Mouse (Mus musculus) adipose tissue, adult 10 weeks (tissue): ENCODE results near the gene Cdkn2aipnl. TPM values are rescaled to one million over a fixed set of nuclear protein-coding genes. Genes with fewer than 3 reads are reported as not detected.

ENCODE experiments used
- polyA plus RNA-seq: library from polyadenylated mRNA; stranded (reverse); fragments of 350-450 nt; fragmentation: Illumina TruSeq; extraction: RNeasy Lipid Tissue Mini Kit (QIAGEN cat#74804); gene quantifications from one replicate; pipeline ENCODE4 v1.2.3, GENCODE M21; 2014; ENCODE audit warnings: low read depth, low replicate concordance

Gene Cdkn2aipnl
- polyA plus RNA-seq = 25.2 TPM

DNA sequence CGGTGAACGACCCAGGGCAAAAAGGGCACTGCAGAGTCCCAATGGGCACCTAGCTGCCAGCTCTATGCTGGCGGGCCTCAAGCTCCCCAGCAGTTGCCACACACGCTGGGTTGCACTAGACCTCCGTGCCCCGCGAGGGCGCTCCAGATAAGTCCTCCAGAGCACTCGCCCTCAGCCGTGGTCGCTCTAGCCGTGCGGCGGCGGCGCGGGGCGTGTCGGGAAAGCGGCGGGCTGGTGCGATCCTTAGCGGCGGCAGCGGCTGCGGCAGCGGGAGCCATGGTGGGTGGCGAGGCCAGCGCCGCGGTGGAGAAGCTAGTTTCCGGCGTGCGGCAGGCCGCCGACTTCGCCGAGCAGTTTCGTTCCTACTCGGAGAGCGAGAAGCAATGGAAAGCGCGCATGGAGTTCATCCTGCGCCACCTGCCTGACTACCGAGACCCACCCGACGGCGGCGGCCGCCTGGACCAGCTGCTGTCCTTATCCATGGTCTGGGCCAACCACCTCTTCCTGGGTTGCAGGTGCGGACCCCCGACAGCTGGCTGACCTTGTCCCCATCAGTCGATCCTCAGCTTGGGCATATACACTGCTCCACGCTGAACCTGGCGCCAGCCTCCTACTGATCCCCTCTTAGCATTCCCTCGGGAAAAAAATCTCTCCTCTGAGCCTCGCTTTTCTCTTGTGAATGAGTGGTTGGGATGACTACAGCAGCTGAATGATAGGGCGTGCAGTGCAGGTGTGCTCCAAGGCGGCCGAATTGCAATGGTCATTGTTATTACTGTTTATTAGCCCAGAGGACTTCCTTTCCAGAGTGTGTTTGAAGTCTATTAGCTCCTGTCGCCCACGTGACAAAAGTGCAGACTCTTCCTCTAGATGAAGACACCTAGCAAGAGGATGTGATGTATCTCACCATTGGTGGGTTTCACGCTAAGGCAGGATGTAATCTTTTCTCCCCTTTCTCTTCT is at the start of gene Cdkn2aipnl:
Gene Cdkn2aipnl, plus strand, starts transcription at position 219 of the 959 bp plus-strand sequence.

DNA sequence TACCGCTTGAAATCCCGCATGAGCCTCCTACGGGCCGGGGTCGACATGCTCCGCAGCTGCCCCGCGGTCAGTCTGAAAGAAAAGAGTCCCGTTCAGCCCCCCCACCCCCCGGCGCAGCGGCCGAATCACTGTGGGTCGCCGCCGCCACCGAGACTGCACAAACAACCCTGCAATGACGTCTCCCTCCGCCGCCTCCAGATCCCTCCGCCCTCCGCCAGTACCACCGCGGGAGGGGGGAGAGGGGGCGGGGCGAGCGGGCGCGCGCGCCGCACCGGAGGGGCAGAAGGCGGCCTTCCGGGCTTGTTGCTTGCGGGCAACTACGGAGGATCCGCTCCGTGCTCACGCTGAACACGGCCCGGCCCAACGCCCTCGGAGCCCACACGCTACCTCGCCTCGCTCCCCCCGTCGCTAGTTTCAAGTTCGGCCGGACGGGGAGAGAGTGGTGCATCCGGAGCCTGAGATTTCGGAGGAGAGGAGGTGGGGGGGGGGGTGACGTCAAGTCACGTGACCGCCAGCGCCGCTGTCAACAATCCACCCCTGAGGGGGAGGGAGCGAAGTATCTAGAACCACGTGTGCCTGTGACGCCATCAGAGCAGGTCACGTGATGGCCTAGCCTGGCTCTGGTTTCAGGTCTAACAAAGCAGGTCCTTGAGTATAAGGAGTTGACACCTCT is 33.0 kb downstream of the Cdkn2aipnl start, which contains the start of gene Ube2b:
Gene Ube2b, minus strand, starts transcription at position 473 of the 673 bp plus-strand sequence.

DNA sequence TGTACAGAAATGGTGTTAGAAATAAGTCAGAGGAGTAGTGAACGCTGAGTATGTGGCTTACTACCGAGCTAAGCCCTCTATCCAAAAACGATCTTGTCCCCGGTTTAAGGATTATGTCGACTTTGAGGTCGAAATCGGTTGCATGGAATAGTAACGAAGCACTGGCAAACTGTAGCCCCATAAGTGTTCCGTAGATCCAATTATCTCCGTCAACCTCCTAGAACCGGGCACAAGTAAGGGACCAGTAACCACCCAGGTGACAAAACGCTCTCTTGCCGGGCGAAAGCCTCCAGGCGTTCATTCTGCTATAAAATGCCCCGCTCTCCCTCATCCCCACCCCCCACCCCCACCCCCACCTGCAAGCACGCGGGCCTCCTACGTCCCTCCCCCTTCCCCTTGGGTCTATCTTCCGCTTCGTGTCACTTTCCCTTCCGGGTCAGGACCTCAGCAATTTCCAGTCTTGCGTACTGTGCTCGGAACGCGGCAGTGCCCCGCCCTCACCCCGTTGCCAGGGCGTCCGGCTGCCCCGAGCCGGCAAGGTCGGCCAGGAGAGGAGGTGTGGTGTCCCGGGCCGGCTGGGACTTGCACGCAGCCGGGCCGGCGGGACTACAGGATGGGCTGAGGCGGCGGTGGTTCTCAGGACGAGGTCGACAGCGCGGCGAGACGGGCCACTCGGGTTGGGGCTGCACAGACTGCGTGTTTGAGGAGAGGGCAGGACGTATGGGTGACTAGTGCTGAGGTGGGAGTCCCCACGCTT is 36.5 kb downstream of the Cdkn2aipnl start, which contains the start of gene Cdkl3:
Gene Cdkl3, plus strand, starts transcription at position 450 of the 757 bp plus-strand sequence.

Other genes starting within 250 kb of the Cdkn2aipnl start
- gene Sec24a, start 204.0 kb upstream of the Cdkn2aipnl start, polyA plus RNA-seq = 10.8 TPM
- 78.5 TPM for gene Sar1b, start 204.0 kb upstream of the Cdkn2aipnl start, polyA plus RNA-seq
- gene Jade2, start 110.0 kb upstream of the Cdkn2aipnl start, polyA plus RNA-seq = 14.2 TPM
- 120 TPM for gene Ube2b, start 33.1 kb downstream of the Cdkn2aipnl start, polyA plus RNA-seq
- gene Cdkl3, start 36.6 kb downstream of the Cdkn2aipnl start, polyA plus RNA-seq = 15.8 TPM
- 43.4 TPM for gene Ppp2ca, start 131.0 kb downstream of the Cdkn2aipnl start, polyA plus RNA-seq
- gene Olfr1373, start 177.9 kb downstream of the Cdkn2aipnl start, polyA plus RNA-seq = not detected
- not detected for gene Olfr1371, start 246.3 kb downstream of the Cdkn2aipnl start, polyA plus RNA-seq